Mouse (Mus musculus): ENCODE measurements around the gene Crtam. TPM values are rescaled to one million over a fixed set of nuclear protein-coding genes. Genes with fewer than 3 reads are reported as not detected.

Gene Crtam
- 0.08 TPM in 1 of 2 replicates, not detected in the other for polyA plus RNA-seq (2014; fragmentation: Nextera tagmentation; extraction: Ambion mirVana)

DNA sequence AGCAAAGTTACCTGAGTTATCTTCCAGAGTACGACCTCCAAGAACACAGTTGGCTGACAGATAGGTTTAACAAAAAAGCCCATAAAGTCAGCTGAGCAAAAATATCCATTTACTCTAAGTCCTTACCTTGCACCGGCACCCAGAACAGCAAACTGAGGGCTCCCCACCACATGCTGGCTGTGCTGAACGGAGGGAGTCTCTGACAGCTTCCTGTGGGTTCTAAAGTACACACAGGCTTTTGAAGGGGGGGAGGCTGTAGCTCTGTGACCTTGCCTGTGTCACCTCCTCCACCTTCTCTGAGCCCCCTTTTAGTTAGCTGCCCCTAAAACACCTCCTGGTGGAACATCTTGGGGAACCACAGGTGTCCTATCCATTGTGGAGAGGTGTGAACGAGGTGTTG lies at the start of gene Crtam:
Gene Crtam (minus strand): TSS at position 214 of the 400 bp plus-strand sequence.
- H3K36me3 ChIP-seq (ENCODE audit: control insufficient read depth, insufficient read depth, low read length) = no peaks in the 10 kb centered on the region
- H3K27me3 ChIP-seq (replicated peaks; ENCODE audit: control insufficient read depth, insufficient read depth, low read length) = no peaks in the 10 kb centered on the region
- no peak within 1 kb of the TSS; the same call in 1 of the 2 replicates for H3K9ac ChIP-seq (ENCODE audit: low read length)
- no peak within 1 kb of the TSS for H3K27ac ChIP-seq (ENCODE audit: low read depth, low read length)
- no peak within 1 kb of the TSS for H3K4me3 ChIP-seq (ENCODE audit: low read depth, low read length)
- no peaks in the 10 kb centered on the region; the same call in 1 of the 2 replicates for H3K9me3 ChIP-seq (replicated peaks; ENCODE audit: control insufficient read depth, low read length)
- no peak for DNase-seq (ENCODE audit: low spot score)
- no peak within 1 kb of the TSS for H3K4me2 ChIP-seq (ENCODE audit: low read length)
- WGBS = 83% methylated on average over 4 of the region's 4 CpGs
- no peak for ATAC-seq
- H3K4me1 ChIP-seq (ENCODE audit: control insufficient read depth, insufficient read depth, low read length) = peaks cover 2% of the 10 kb centered on the region; the same call in 1 of the 2 replicates

DNA sequence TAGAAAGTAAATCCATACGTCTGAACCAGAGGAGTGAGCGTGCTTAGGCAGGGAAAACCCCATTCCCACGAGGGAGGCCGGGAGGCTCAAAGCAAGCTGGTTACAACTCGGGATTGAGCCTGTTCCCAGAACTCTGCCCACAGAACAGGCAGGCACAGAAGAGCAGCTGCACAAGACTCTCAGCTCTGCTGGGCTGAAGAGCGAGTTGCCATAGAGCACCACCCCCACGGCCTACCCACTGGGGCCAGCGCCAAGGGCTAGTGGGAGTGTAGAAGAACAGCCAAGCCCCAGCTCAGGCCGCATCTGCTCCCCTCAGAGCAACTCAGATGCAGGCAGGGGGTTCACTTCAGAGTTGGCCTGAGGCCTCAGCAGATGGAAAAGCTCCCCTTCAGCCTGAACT lies 49.7 kb upstream of the Crtam start:
- Histone ChIP-seq H3K9me3 (replicated peaks; ENCODE audit: control insufficient read depth, low read length) (no peaks in the 10 kb centered on the region), H3K27me3 (replicated peaks; ENCODE audit: control insufficient read depth, insufficient read depth, low read length) (no peaks in the 10 kb centered on the region), H3K4me3 (ENCODE audit: low read depth, low read length) (no peak overlapping the region), H3K4me1 (ENCODE audit: control insufficient read depth, insufficient read depth, low read length) (peaks cover 5% of the 10 kb centered on the region; the same call in 1 of the 2 replicates), H3K9ac (ENCODE audit: low read length) (no peak overlapping the region), H3K4me2 (ENCODE audit: low read length) (no peak overlapping the region), H3K27ac (ENCODE audit: low read depth, low read length) (no peak overlapping the region), H3K36me3 (ENCODE audit: control insufficient read depth, insufficient read depth, low read length) (no peaks in the 10 kb centered on the region)
- DNase-seq (ENCODE audit: low spot score) (peak; percentile 37), ATAC-seq (no peak)
- WGBS = 80% methylated on average over 9 of the region's 9 CpGs

DNA sequence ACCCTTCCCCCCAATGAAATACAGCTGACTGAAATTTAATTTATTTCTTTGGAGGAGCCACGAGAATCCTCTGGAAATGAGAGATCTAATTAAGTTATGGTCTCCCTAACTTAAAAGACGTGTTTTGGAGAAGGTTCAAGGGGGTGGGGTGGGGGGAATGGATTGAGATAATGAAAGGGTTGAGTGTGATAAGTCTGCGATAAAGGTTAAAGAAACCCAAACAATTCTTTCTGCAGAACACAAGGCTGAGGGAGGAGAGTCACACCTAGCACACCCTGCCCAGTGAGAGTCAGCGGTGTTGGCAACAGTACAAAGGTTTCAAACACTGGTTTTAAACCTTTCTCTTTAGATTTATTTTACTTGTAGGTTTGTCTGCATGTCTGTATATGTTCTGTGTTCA lies 49.0 kb upstream of the Crtam start:
- DNase-seq (ENCODE audit: low spot score) (no peak), ATAC-seq (no peak)
- no peak overlapping the region for H3K4me3 ChIP-seq (ENCODE audit: low read depth, low read length)
- no peaks in the 10 kb centered on the region for H3K36me3 ChIP-seq (ENCODE audit: control insufficient read depth, insufficient read depth, low read length)
- no peak overlapping the region for H3K27ac ChIP-seq (ENCODE audit: low read depth, low read length)
- no peak overlapping the region for H3K4me2 ChIP-seq (ENCODE audit: low read length)
- H3K9ac ChIP-seq (ENCODE audit: low read length) = no peak overlapping the region
- no peaks in the 10 kb centered on the region for H3K9me3 ChIP-seq (replicated peaks; ENCODE audit: control insufficient read depth, low read length)
- peaks cover 5% of the 10 kb centered on the region; the same call in 1 of the 2 replicates for H3K4me1 ChIP-seq (ENCODE audit: control insufficient read depth, insufficient read depth, low read length)
- 47% methylated on average over 4 of the region's 4 CpGs for WGBS
- H3K27me3 ChIP-seq (replicated peaks; ENCODE audit: control insufficient read depth, insufficient read depth, low read length) = no peaks in the 10 kb centered on the region

DNA sequence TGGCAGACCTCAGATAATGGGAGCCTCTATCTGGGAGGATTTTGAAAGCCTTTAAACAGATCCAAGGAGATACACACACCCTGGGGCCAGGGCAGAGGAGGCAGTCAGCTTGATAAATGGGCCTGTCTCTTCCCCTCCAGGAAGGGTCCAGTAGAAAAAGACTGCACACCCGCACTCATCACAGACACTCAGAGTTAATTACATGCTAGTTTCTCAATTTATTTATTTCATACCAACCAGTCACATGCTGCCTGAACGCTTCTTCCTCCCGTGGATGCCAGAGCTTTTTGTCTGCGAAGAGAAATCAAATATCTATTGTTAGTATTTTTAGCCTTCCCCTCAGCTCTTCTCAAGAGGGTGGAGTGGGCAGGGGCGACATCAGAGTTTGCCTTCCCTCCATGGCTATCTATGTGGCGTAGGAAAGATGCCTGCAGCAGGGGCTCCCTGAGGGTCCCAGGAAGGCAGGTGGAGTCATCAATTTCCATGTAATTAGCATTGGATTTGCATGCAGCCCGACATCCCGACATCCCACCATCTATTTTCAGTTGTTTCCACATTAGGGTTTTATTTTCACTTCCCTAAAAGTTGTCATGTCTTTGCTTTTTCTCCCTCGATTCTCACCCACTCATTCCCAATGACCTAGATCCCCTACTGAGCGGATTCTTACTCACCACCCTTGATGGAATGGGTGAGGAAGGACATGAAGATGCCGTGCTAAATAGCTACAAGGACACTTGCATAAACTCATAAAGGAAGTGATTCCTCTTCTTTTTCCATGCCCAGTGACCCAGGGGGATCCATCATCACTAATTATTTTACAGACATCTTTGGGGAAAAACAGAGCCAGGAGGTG lies 46.9 kb upstream of the Crtam start:
- Histone ChIP-seq H3K36me3 (ENCODE audit: control insufficient read depth, insufficient read depth, low read length) (no peaks in the 10 kb centered on the region), H3K4me3 (ENCODE audit: low read depth, low read length) (no peak overlapping the region), H3K27me3 (replicated peaks; ENCODE audit: control insufficient read depth, insufficient read depth, low read length) (no peaks in the 10 kb centered on the region), H3K27ac (ENCODE audit: low read depth, low read length) (peak overlapping the region; percentile 56; the same call in 1 of the 2 replicates), H3K9ac (ENCODE audit: low read length) (no peak overlapping the region), H3K4me1 (ENCODE audit: control insufficient read depth, insufficient read depth, low read length) (peaks cover 5% of the 10 kb centered on the region; the same call in 1 of the 2 replicates), H3K4me2 (ENCODE audit: low read length) (no peak overlapping the region), H3K9me3 (replicated peaks; ENCODE audit: control insufficient read depth, low read length) (no peaks in the 10 kb centered on the region)
- WGBS = 67% methylated on average over 11 of the region's 11 CpGs
- DNase-seq (ENCODE audit: low spot score) (no peak), ATAC-seq (no peak)

DNA sequence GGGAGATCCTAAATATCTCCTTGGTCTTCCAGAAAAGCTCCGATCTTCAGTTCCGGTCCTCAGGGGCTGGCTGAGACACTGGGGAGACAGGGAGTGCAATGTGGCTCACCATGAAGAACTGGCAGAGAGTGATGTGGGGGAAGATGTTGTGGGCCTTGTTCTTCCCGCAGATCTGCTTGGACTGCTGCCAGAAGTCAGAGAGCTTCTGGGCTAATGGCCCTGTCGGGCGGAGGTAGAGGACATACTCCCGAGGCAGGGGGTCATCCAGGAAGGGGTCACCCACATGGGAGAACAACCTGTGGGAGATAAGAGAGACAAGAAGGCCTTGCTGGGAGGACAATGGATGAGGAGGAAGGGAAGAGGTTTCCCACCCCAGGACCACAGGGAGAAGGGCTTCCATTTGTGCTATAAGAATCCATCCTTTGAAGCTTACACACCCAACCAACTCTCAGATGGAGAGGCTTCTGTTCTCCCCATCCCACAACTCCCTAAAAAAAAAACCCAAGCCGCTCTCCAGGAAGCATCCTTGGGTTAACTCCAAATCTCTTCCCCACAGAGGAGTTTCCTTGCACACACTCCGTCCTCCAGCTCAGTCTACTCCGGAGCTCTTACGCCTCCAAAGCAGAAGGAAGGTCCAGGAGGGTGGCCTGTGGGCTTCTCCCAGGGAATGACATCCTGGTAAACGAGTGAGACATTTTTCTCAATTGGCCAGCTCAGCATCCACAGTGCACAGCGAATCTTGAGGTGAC lies 46.1 kb upstream of the Crtam start:
- H3K4me3 ChIP-seq (ENCODE audit: low read depth, low read length) = no peak overlapping the region
- H3K4me1 ChIP-seq (ENCODE audit: control insufficient read depth, insufficient read depth, low read length) = peaks cover 5% of the 10 kb centered on the region; the same call in 1 of the 2 replicates
- peak overlapping the region; percentile 56; the same call in 1 of the 2 replicates for H3K27ac ChIP-seq (ENCODE audit: low read depth, low read length)
- ATAC-seq = no peak
- no peaks in the 10 kb centered on the region for H3K9me3 ChIP-seq (replicated peaks; ENCODE audit: control insufficient read depth, low read length)
- DNase-seq (ENCODE audit: low spot score) = no peak
- 82% methylated on average over 12 of the region's 12 CpGs for WGBS
- no peak overlapping the region for H3K9ac ChIP-seq (ENCODE audit: low read length)
- H3K36me3 ChIP-seq (ENCODE audit: control insufficient read depth, insufficient read depth, low read length) = no peaks in the 10 kb centered on the region
- no peak overlapping the region for H3K4me2 ChIP-seq (ENCODE audit: low read length)
- no peaks in the 10 kb centered on the region for H3K27me3 ChIP-seq (replicated peaks; ENCODE audit: control insufficient read depth, insufficient read depth, low read length)

DNA sequence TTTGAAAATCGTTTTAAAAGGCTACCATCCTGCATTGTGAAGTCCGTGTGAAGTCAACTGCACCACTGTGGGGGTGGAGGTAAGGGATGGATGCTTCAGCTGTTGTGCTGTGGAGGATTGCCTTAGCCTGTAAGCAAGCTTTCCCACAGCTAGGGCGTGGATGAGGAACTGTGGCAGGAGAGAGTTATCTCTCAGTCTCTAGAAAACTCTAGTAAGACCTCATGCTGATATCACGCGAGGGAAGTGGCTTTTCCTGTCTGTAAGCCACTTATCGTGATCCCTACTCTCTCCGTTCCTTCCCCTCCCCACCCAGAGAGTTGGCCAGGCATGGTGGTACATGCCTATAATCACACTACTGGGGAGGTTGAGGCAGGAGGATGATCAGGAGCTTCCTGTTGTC lies 44.9 kb upstream of the Crtam start:
- ATAC-seq (no peak), DNase-seq (ENCODE audit: low spot score) (no peak)
- H3K4me2 ChIP-seq (ENCODE audit: low read length) = no peak overlapping the region

DNA sequence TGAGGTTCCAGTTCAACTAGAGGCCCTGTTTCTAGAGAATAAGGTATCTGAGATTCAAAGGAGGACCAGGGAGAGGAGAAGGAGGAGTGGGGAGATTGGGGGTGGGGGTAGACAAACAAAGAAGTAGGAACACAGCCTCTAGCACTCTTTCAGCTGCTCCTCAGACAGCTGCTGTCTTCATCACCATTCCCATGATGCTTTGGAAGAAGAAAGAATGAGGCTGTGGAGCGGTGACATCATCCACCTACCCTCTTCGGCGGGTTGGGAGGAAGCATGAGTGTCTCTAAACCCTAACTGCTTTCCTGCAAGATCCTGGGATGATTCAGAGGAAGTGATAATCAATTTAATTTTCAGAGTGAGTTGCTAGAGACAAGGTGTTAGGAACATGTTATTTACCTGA lies 44.4 kb upstream of the Crtam start:
- H3K4me2 ChIP-seq (ENCODE audit: low read length) = no peak overlapping the region
- H3K9ac ChIP-seq (ENCODE audit: low read length) = no peak overlapping the region
- no peak for DNase-seq (ENCODE audit: low spot score)
- H3K4me3 ChIP-seq (ENCODE audit: low read depth, low read length) = no peak overlapping the region
- WGBS = 85% methylated on average over 3 of the region's 3 CpGs
- peaks cover 5% of the 10 kb centered on the region; the same call in 1 of the 2 replicates for H3K4me1 ChIP-seq (ENCODE audit: control insufficient read depth, insufficient read depth, low read length)
- H3K36me3 ChIP-seq (ENCODE audit: control insufficient read depth, insufficient read depth, low read length) = no peaks in the 10 kb centered on the region
- no peak for ATAC-seq
- H3K9me3 ChIP-seq (replicated peaks; ENCODE audit: control insufficient read depth, low read length) = no peaks in the 10 kb centered on the region
- no peaks in the 10 kb centered on the region for H3K27me3 ChIP-seq (replicated peaks; ENCODE audit: control insufficient read depth, insufficient read depth, low read length)
- no peak overlapping the region for H3K27ac ChIP-seq (ENCODE audit: low read depth, low read length)

More for the DNA sequence above, 44.9 kb upstream of the Crtam start:
- no peaks in the 10 kb centered on the region for H3K27me3 ChIP-seq (replicated peaks; ENCODE audit: control insufficient read depth, insufficient read depth, low read length)
- WGBS = 93% methylated on average over 7 of the region's 7 CpGs
- peaks cover 5% of the 10 kb centered on the region; the same call in 1 of the 2 replicates for H3K4me1 ChIP-seq (ENCODE audit: control insufficient read depth, insufficient read depth, low read length)
- no peak overlapping the region for H3K4me3 ChIP-seq (ENCODE audit: low read depth, low read length)
- H3K9me3 ChIP-seq (replicated peaks; ENCODE audit: control insufficient read depth, low read length) = no peaks in the 10 kb centered on the region
- no peak overlapping the region for H3K9ac ChIP-seq (ENCODE audit: low read length)
- H3K36me3 ChIP-seq (ENCODE audit: control insufficient read depth, insufficient read depth, low read length) = no peaks in the 10 kb centered on the region
- no peak overlapping the region for H3K27ac ChIP-seq (ENCODE audit: low read depth, low read length)

DNA sequence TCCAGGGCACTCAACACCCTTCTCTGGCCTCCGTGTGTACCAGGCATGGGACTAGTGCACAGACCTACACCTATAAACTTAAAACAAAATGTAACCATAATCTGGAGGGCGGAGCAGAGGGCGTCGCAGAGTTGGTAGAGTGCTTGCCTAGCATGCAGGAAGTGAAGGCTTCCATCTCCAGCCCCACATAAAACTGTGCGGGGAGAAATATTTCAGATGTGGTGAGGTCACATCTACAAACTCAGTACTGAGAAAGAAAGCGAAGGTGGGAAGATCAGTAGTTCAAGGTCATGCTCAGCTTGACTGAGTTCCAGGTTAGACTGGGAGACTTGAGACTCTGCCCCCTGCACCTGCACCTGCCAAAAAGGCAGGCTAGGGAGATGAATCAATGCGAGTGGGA lies 43.8 kb upstream of the Crtam start:
- no peaks in the 10 kb centered on the region for H3K9me3 ChIP-seq (replicated peaks; ENCODE audit: control insufficient read depth, low read length)
- no peak overlapping the region for H3K4me2 ChIP-seq (ENCODE audit: low read length)
- WGBS = 98% methylated on average over 7 of the region's 7 CpGs
- H3K9ac ChIP-seq (ENCODE audit: low read length) = no peak overlapping the region
- ATAC-seq (no peak), DNase-seq (ENCODE audit: low spot score) (no peak)
- no peak overlapping the region for H3K4me3 ChIP-seq (ENCODE audit: low read depth, low read length)
- H3K27ac ChIP-seq (ENCODE audit: low read depth, low read length) = no peak overlapping the region
- peaks cover 5% of the 10 kb centered on the region; the same call in 1 of the 2 replicates for H3K4me1 ChIP-seq (ENCODE audit: control insufficient read depth, insufficient read depth, low read length)
- H3K27me3 ChIP-seq (replicated peaks; ENCODE audit: control insufficient read depth, insufficient read depth, low read length) = no peaks in the 10 kb centered on the region
- H3K36me3 ChIP-seq (ENCODE audit: control insufficient read depth, insufficient read depth, low read length) = no peaks in the 10 kb centered on the region
